Mouse (Mus musculus) olfactory bulb, adult 2 months (tissue): ENCODE measurements around the gene Mrpl16. TPM values are rescaled to one million over a fixed set of nuclear protein-coding genes. Genes with fewer than 3 reads are reported as not detected.

Source experiments
- H3K27ac ChIP-seq: fragments of 200-500 bp; 2 replicates; pipeline ENCODE4 v1.5.1; 2012; ENCODE audit warnings: low read depth, low read length; ENCODE audit not compliant: insufficient read depth
- H3K4me1 ChIP-seq: fragments of 200-500 bp; 2 replicates; pipeline ENCODE4 v1.6.1; 2012; ENCODE audit warnings: low read length; ENCODE audit not compliant: control insufficient read depth, insufficient read depth
- H3K4me3 ChIP-seq: fragments of 200-500 bp; 2 replicates; pipeline ENCODE4 v1.5.1; 2012; ENCODE audit warnings: mild to moderate bottlenecking, low read depth, low read length, moderate library complexity; ENCODE audit not compliant: insufficient read depth
- CTCF ChIP-seq: fragments of 200-500 bp; IDR thresholded peaks from 2 replicates; pipeline ENCODE4 v1.5.1; 2012; ENCODE audit warnings: low read depth, mild to moderate bottlenecking, low read length, moderate library complexity; ENCODE audit not compliant: insufficient read depth
- POLR2A ChIP-seq: fragments of 200-500 bp; IDR thresholded peaks from 2 replicates; pipeline ENCODE4 v1.6.1; 2012; ENCODE audit warnings: mild to moderate bottlenecking, low read depth, low read length, moderate library complexity; ENCODE audit not compliant: insufficient read depth
- WGBS: fragments of 180-500 bp; shearing (Covaris S2); methylation state at CpG from one replicate; pipeline ENCODE4 v1.1.7; 2018; 5-methylcytosine and 5-hydroxymethylcytosine counted together
- polyA plus RNA-seq: library from polyadenylated mRNA; stranded (reverse); fragments of >200 nt; gene quantifications from 2 replicates; pipeline ENCODE4 v1.2.4, GENCODE M21; 2012; ENCODE audit warnings: low replicate concordance; ENCODE audit not compliant: missing spikeins, insufficient read depth, insufficient read length

The Mrpl16 gene
- polyA plus RNA-seq, 1 experiment, result not detected

GRCm38 (mm10) chr19:11811688-11812365 lies 41.6 kb downstream of the Mrpl16 start:
- WGBS, result 48% methylated on average over 5 of the region's 5 CpGs

GRCm38 (mm10) chr19:11813136-11813535 lies 42.9 kb downstream of the Mrpl16 start:
- no peak for TF ChIP-seq POLR2A
- TF ChIP-seq CTCF, result no peak
- 76% methylated on average over 4 of the region's 4 CpGs for WGBS
- Histone ChIP-seq H3K4me3 (no peak overlapping the region), H3K4me1 (peaks cover 2% of the 10 kb centered on the region; the same call in 1 of the 2 replicates), H3K27ac (no peak overlapping the region)

More at GRCm38 (mm10) chr19:11811688-11812365, 41.6 kb downstream of the Mrpl16 start:
- no peak overlapping the region for H3K4me3 ChIP-seq
- H3K27ac ChIP-seq, result no peak overlapping the region
- TF ChIP-seq POLR2A, result no peak
- peaks cover 2% of the 10 kb centered on the region; the same call in 1 of the 2 replicates for H3K4me1 ChIP-seq

GRCm38 (mm10) chr19:11813649-11814048 lies 43.5 kb downstream of the Mrpl16 start:
- 38% methylated on average over 8 of the region's 8 CpGs for WGBS
- no peak for TF ChIP-seq CTCF
- no peak for TF ChIP-seq POLR2A

GRCm38 (mm10) chr19:11814742-11815333 lies 44.6 kb downstream of the Mrpl16 start:
- no peak for TF ChIP-seq POLR2A
- no peak for TF ChIP-seq CTCF
- Histone ChIP-seq H3K4me1 (peaks cover 4% of the 10 kb centered on the region), H3K27ac (no peak overlapping the region), H3K4me3 (no peak overlapping the region)
- WGBS, result 87% methylated on average over 6 of the region's 6 CpGs

More at GRCm38 (mm10) chr19:11813649-11814048, 43.5 kb downstream of the Mrpl16 start:
- Histone ChIP-seq H3K27ac (no peak overlapping the region), H3K4me1 (peaks cover 2% of the 10 kb centered on the region; the same call in 1 of the 2 replicates), H3K4me3 (no peak overlapping the region)

GRCm38 (mm10) chr19:11816706-11817105 lies 46.5 kb downstream of the Mrpl16 start:
- H3K4me1 ChIP-seq, result peaks cover 6% of the 10 kb centered on the region
- TF ChIP-seq POLR2A (no peak), CTCF (no peak)
- no peak overlapping the region for H3K27ac ChIP-seq
- WGBS, result 71% methylated on average over 6 of the region's 6 CpGs
- H3K4me3 ChIP-seq, result no peak overlapping the region

GRCm38 (mm10) chr19:11817586-11817985 lies 47.4 kb downstream of the Mrpl16 start:
- TF ChIP-seq POLR2A (no peak), CTCF (no peak)
- WGBS, result 31% methylated on average over 5 of the region's 5 CpGs
- Histone ChIP-seq H3K4me1 (peaks cover 6% of the 10 kb centered on the region), H3K4me3 (no peak overlapping the region), H3K27ac (no peak overlapping the region)

GRCm38 (mm10) chr19:11818199-11819142 lies 48.3 kb downstream of the Mrpl16 start:
- Histone ChIP-seq H3K27ac (no peak overlapping the region), H3K4me1 (peaks cover 6% of the 10 kb centered on the region), H3K4me3 (peak overlapping the region; percentile 69)
- 1% methylated on average over 77 of the region's 83 CpGs for WGBS
- TF ChIP-seq POLR2A (no peak), CTCF (no peak)

GRCm38 (mm10) chr19:11819143-11819700 lies 49.0 kb downstream of the Mrpl16 start, which contains the start of gene Stx3:
Gene Stx3 (minus strand): TSS chr19:11819403.
- WGBS, result under 1% methylated on average over 20 of the region's 20 CpGs
- TF ChIP-seq POLR2A (no peak), CTCF (no peak)
- no peak within 1 kb of the TSS for H3K27ac ChIP-seq
- peaks cover 3% of the 10 kb centered on the region for H3K4me1 ChIP-seq
- H3K4me3 ChIP-seq, result peak within 1 kb of the TSS; percentile 69

- peak overlapping the region; percentile 21 for H3K4me3 ChIP-seq
- H3K27ac ChIP-seq, result no peak overlapping the region
- peaks cover 3% of the 10 kb centered on the region for H3K4me1 ChIP-seq
- WGBS, result under 1% methylated on average over 15 of the region's 15 CpGs
- TF ChIP-seq POLR2A (no peak), CTCF (peak; percentile 65)
Measured at GRCm38 (mm10) chr19:11819800-11820199, 49.6 kb downstream of the Mrpl16 start.
